Mouse (Mus musculus): Measurements from ENCODE around the gene Arhgef28. TPM values are rescaled to one million over a fixed set of nuclear protein-coding genes. Genes with fewer than 3 reads are reported as not detected.

The Arhgef28 gene
- polyA plus RNA-seq, 1 experiment from 2014 or later: 10.3 TPM

DNA sequence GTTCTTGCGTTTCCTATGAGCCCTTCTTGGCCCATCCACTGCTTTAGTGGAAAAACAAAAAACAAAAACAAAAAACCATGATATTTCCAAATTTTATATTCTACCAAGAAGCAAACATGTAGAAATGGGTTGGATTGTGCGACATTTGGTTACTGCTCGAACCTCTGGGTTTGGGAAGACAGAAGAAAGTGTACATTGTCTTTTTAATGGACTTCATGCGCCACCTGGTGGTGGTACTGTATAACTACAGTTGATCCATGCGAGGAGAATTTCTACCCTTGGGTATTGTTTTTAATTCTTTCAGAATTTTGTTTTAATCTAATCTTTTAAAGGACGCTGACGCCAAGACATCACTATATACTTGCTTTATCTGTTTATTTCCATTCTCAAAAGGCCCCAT, 268.3 kb downstream of the Arhgef28 start:
- Histone ChIP-seq H3K27ac (ENCODE audit: low read length) (no peak overlapping the region), H3K4me2 (ENCODE audit: low read depth, low read length) (no peak overlapping the region), H3K4me3 (ENCODE audit: low read length) (no peak overlapping the region), H3K9me3 (replicated peaks; ENCODE audit: control insufficient read depth, low read length) (no peaks in the 10 kb centered on the region), H3K27me3 (ENCODE audit: control insufficient read depth, insufficient read depth, low read length) (no peaks in the 10 kb centered on the region), H3K9ac (ENCODE audit: low read length) (no peak overlapping the region), H3K4me1 (ENCODE audit: control insufficient read depth, insufficient read depth, low read length) (no peaks in the 10 kb centered on the region), H3K36me3 (ENCODE audit: control insufficient read depth, insufficient read depth) (no peaks in the 10 kb centered on the region)
- 20% methylated on average over 7 of the region's 7 CpGs for WGBS
- no peak for ATAC-seq (replicated peaks; ENCODE audit: extremely low read depth, insufficient read depth, low FRiP score)

DNA sequence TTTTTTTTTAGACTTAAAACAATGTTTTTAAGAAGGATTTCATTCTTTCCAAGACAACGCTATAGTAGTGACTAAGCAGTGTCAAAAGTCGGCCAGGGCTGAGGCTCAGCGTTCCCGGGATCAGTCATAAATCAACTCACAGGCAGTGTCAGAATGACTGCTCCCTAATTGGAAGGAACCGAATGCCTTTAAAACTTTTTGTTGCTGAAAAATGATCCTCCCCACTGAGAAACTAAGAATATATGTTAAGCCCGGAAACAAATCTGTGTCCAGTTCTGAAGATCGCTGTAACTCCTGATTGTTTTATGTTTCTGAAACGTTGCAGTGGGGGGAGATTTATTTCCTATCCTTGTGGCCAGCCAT, 278.1 kb downstream of the Arhgef28 start:
- H3K4me1 ChIP-seq (ENCODE audit: control insufficient read depth, insufficient read depth, low read length): no peaks in the 10 kb centered on the region; the same call in 1 of the 2 replicates
- no peak overlapping the region for H3K4me3 ChIP-seq (ENCODE audit: low read length)
- ATAC-seq (replicated peaks; ENCODE audit: extremely low read depth, insufficient read depth, low FRiP score): no peak
- no peaks in the 10 kb centered on the region for H3K9me3 ChIP-seq (replicated peaks; ENCODE audit: control insufficient read depth, low read length)
- no peak overlapping the region for H3K27ac ChIP-seq (ENCODE audit: low read length)
- WGBS: 45% methylated on average over 8 of the region's 8 CpGs
- no peaks in the 10 kb centered on the region for H3K36me3 ChIP-seq (ENCODE audit: control insufficient read depth, insufficient read depth)
- no peak overlapping the region for H3K4me2 ChIP-seq (ENCODE audit: low read depth, low read length)
- H3K9ac ChIP-seq (ENCODE audit: low read length): no peak overlapping the region
- H3K27me3 ChIP-seq (ENCODE audit: control insufficient read depth, insufficient read depth, low read length): no peaks in the 10 kb centered on the region

DNA sequence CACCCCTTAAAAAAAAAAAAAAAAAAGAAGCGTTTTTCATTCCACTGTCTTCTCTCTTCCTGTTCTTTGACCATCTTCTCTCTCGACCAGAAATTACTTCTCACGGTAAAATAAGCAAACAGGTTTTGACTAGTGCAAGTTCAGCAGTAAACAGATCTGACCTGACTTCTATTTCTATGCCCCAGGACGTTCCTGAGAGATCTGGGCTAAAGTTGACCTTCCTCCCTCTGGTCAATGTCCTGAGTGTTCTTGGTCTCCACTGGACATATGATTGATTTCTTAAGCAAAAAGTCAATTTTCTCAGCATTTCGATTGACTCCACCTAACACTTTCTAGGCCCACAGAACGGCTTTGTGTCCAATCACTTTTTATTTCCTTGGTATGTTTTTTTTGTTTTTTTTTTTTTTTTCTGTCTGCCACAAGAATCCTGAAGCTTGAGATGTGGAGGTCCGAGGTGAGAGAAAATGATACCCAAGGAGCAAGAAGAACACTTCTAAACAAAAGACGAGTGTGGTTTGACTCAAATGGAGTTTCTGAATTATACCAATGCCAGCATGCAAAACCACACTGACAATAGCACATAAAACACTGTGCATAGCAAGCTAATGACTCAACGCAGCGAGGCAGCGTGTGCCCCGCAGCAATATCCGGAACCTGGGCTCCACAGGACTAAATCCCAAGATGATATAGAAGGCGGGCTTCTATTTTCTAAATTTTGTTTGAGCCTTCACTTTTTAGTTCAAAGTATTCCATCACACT, 278.7 kb downstream of the Arhgef28 start:
- no peaks in the 10 kb centered on the region for H3K27me3 ChIP-seq (ENCODE audit: control insufficient read depth, insufficient read depth, low read length)
- WGBS: 57% methylated on average over 14 of the region's 14 CpGs
- H3K4me1 ChIP-seq (ENCODE audit: control insufficient read depth, insufficient read depth, low read length): no peaks in the 10 kb centered on the region; the same call in 1 of the 2 replicates
- no peak overlapping the region for H3K9ac ChIP-seq (ENCODE audit: low read length)
- H3K27ac ChIP-seq (ENCODE audit: low read length): no peak overlapping the region
- H3K4me2 ChIP-seq (ENCODE audit: low read depth, low read length): no peak overlapping the region
- H3K4me3 ChIP-seq (ENCODE audit: low read length): no peak overlapping the region
- H3K9me3 ChIP-seq (replicated peaks; ENCODE audit: control insufficient read depth, low read length): no peaks in the 10 kb centered on the region
- ATAC-seq (replicated peaks; ENCODE audit: extremely low read depth, insufficient read depth, low FRiP score): no peak
- H3K36me3 ChIP-seq (ENCODE audit: control insufficient read depth, insufficient read depth): no peaks in the 10 kb centered on the region

DNA sequence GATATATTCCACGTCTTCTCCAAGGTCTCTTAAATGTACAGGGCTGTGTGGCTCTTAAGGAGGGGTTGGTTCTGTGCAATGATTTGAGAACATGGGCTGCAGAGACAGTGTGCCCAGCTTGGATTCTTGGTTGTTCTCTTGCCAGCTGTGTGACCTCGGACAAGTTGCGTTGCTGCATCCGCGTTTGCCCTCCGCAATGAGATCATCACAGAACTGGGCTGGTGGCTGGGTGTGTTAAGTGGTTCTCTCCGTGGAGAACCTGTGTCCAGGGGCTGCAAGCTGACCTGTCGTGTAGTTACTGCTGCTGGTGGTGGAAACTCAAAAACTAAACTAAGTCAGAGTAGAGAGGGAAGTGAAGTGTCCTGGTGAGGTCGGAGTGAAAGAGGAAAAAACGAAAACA, 279.9 kb downstream of the Arhgef28 start:
- no peak overlapping the region for H3K4me3 ChIP-seq (ENCODE audit: low read length)
- H3K4me2 ChIP-seq (ENCODE audit: low read depth, low read length): no peak overlapping the region
- ATAC-seq (replicated peaks; ENCODE audit: extremely low read depth, insufficient read depth, low FRiP score): no peak
- WGBS: 78% methylated on average over 10 of the region's 10 CpGs
- no peaks in the 10 kb centered on the region for H3K27me3 ChIP-seq (ENCODE audit: control insufficient read depth, insufficient read depth, low read length)
- no peaks in the 10 kb centered on the region for H3K9me3 ChIP-seq (replicated peaks; ENCODE audit: control insufficient read depth, low read length)
- no peaks in the 10 kb centered on the region; the same call in 1 of the 2 replicates for H3K4me1 ChIP-seq (ENCODE audit: control insufficient read depth, insufficient read depth, low read length)
- no peak overlapping the region for H3K27ac ChIP-seq (ENCODE audit: low read length)
- H3K9ac ChIP-seq (ENCODE audit: low read length): no peak overlapping the region
- H3K36me3 ChIP-seq (ENCODE audit: control insufficient read depth, insufficient read depth): no peaks in the 10 kb centered on the region

DNA sequence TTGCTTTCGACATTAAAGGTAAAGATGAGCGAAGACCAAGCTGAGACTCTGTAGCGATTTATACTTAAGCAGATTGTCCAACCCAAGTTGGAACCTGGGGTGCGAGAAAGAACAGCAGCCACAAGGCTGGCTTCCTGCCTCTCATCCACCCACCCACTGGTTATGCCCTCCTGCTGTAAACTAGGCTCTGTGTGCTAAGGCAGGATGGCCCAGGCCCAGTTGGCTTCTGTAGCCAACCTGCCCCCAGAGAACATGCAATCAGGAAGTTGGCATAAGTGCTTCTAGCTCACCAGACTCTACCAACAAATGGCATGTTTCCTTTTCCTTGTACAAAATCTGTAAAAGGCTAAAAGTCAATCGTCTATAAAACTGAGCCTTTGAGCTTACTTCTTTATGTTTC, 283.2 kb downstream of the Arhgef28 start:
- no peak for ATAC-seq (replicated peaks; ENCODE audit: extremely low read depth, insufficient read depth, low FRiP score)
- H3K4me1 ChIP-seq (ENCODE audit: control insufficient read depth, insufficient read depth, low read length): no peaks in the 10 kb centered on the region; the same call in 1 of the 2 replicates
- H3K27ac ChIP-seq (ENCODE audit: low read length): no peak overlapping the region
- H3K9ac ChIP-seq (ENCODE audit: low read length): no peak overlapping the region
- H3K4me3 ChIP-seq (ENCODE audit: low read length): no peak overlapping the region
- H3K9me3 ChIP-seq (replicated peaks; ENCODE audit: control insufficient read depth, low read length): no peaks in the 10 kb centered on the region
- 91% methylated on average over 5 of the region's 5 CpGs for WGBS
- no peak overlapping the region for H3K4me2 ChIP-seq (ENCODE audit: low read depth, low read length)
- no peaks in the 10 kb centered on the region for H3K36me3 ChIP-seq (ENCODE audit: control insufficient read depth, insufficient read depth)
- no peaks in the 10 kb centered on the region for H3K27me3 ChIP-seq (ENCODE audit: control insufficient read depth, insufficient read depth, low read length)

DNA sequence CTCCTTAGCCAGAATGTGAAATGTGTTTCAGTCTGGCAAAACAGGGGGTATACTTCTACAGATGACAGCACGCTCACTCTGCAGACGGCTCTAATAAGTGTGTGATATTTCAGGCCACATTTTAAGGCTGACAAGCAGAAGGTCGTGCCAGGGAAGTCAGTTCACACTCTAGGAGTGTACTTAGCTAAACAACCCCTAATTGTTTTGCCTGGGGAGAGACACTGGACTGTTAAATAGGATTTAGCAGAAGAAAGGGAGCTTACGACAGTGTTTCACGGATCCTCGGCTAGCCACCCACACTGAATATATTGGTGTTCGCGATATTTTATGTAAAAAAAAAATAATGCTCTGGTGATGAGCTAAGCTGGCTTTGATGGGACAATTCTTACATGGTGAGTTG, 286.6 kb downstream of the Arhgef28 start:
- no peak for ATAC-seq (replicated peaks; ENCODE audit: extremely low read depth, insufficient read depth, low FRiP score)
- H3K9me3 ChIP-seq (replicated peaks; ENCODE audit: control insufficient read depth, low read length): no peaks in the 10 kb centered on the region
- no peak overlapping the region for H3K4me3 ChIP-seq (ENCODE audit: low read length)
- 64% methylated on average over 8 of the region's 8 CpGs for WGBS
- H3K4me2 ChIP-seq (ENCODE audit: low read depth, low read length): no peak overlapping the region
- no peak overlapping the region for H3K9ac ChIP-seq (ENCODE audit: low read length)
- H3K36me3 ChIP-seq (ENCODE audit: control insufficient read depth, insufficient read depth): no peaks in the 10 kb centered on the region
- no peaks in the 10 kb centered on the region for H3K4me1 ChIP-seq (ENCODE audit: control insufficient read depth, insufficient read depth, low read length)
- no peaks in the 10 kb centered on the region for H3K27me3 ChIP-seq (ENCODE audit: control insufficient read depth, insufficient read depth, low read length)
- H3K27ac ChIP-seq (ENCODE audit: low read length): no peak overlapping the region

DNA sequence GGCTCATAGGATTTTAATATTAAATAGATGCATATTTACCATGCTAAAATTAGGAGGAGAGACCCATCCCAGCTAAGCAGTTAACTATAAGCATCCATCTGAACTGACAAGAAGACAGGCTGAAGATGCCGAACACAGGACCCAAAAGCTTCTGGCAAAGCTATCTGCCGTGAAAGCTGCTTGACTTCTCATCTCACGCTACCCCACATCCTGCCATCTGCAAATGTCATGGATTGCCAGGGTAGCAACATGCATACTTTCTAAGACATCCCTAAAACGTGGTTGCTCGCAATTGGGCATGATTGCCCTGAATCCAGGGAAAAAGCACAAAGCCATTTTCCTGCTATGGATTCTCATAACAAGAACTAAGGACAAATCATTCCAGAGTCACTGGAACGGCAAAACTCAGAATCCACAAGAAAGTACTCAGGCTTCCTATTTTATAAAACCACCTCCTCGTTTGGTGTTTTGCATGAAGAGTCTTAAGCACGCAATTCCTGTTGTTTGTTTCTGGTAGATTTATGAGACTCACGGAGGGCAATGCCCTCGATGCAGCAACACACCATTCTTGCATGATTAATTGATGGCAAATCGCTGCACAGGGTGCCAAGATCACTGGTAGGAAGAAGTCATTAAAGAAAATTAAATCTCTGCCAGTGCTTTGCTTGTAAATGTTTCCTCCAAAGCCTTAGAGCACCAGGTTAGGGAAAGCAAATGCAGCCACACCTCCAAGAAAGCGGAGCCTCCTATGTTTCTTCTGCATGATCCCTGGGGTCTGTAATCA, 287.9 kb downstream of the Arhgef28 start:
- no peak overlapping the region for H3K4me3 ChIP-seq (ENCODE audit: low read length)
- no peaks in the 10 kb centered on the region for H3K4me1 ChIP-seq (ENCODE audit: control insufficient read depth, insufficient read depth, low read length)
- H3K27ac ChIP-seq (ENCODE audit: low read length): no peak overlapping the region
- H3K4me2 ChIP-seq (ENCODE audit: low read depth, low read length): no peak overlapping the region
- no peak for ATAC-seq (replicated peaks; ENCODE audit: extremely low read depth, insufficient read depth, low FRiP score)
- H3K27me3 ChIP-seq (ENCODE audit: control insufficient read depth, insufficient read depth, low read length): no peaks in the 10 kb centered on the region
- 86% methylated on average over 12 of the region's 12 CpGs for WGBS
- H3K9me3 ChIP-seq (replicated peaks; ENCODE audit: control insufficient read depth, low read length): no peaks in the 10 kb centered on the region
- no peak overlapping the region for H3K9ac ChIP-seq (ENCODE audit: low read length)
- H3K36me3 ChIP-seq (ENCODE audit: control insufficient read depth, insufficient read depth): no peaks in the 10 kb centered on the region

DNA sequence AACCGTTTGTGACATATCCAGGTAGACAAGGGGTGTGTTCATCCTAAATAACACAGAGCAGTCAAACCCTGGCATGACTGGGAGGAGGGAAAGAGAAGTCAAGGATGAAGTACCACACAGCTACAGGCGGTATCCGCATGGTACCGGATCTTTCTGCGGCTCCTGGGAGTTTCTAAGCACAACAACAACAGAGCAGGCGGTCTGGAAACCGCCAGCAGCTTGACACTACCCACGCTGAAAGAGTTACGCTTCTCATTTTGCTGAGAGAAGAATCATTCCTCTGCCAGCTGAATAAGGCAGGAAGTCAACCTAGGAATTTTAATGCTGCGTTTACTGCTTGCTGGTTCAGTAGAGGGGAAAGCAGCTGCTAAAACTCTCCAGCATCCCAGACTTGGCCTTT, 295.2 kb downstream of the Arhgef28 start:
- H3K4me2 ChIP-seq (ENCODE audit: low read depth, low read length): no peak overlapping the region
- WGBS: 26% methylated on average over 10 of the region's 10 CpGs

DNA sequence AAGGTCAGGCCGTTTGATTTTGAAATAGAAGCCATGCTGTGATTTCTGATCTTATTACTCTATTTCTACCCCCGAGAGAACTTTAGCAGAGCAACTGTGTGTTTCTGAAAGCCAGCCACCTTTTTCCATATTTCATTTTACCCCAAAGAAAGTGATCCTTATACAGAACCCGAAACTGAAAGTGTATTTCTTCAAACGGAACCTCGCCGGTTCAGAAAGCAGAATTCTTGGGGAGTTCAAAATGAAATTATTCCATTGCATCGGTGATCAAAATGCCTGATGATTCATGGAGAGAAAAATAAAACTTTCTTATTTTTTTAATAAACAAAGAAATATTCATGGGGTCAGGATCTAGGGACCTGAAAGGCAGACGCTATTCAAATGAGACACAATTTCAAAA, 303.4 kb downstream of the Arhgef28 start:
- no peaks in the 10 kb centered on the region for H3K9me3 ChIP-seq (replicated peaks; ENCODE audit: control insufficient read depth, low read length)
- H3K4me3 ChIP-seq (ENCODE audit: low read length): no peak overlapping the region
- ATAC-seq (replicated peaks; ENCODE audit: extremely low read depth, insufficient read depth, low FRiP score): no peak
- 84% methylated on average over 8 of the region's 8 CpGs for WGBS
- no peak overlapping the region for H3K9ac ChIP-seq (ENCODE audit: low read length)
- H3K27me3 ChIP-seq (ENCODE audit: control insufficient read depth, insufficient read depth, low read length): no peaks in the 10 kb centered on the region
- no peak overlapping the region for H3K4me2 ChIP-seq (ENCODE audit: low read depth, low read length)
- no peak overlapping the region for H3K27ac ChIP-seq (ENCODE audit: low read length)
- no peaks in the 10 kb centered on the region for H3K4me1 ChIP-seq (ENCODE audit: control insufficient read depth, insufficient read depth, low read length)
- no peaks in the 10 kb centered on the region for H3K36me3 ChIP-seq (ENCODE audit: control insufficient read depth, insufficient read depth)

More for the DNA sequence above, 295.2 kb downstream of the Arhgef28 start:
- Histone ChIP-seq H3K9ac (ENCODE audit: low read length) (no peak overlapping the region), H3K9me3 (replicated peaks; ENCODE audit: control insufficient read depth, low read length) (no peaks in the 10 kb centered on the region), H3K27ac (ENCODE audit: low read length) (no peak overlapping the region), H3K36me3 (ENCODE audit: control insufficient read depth, insufficient read depth) (no peaks in the 10 kb centered on the region), H3K4me3 (ENCODE audit: low read length) (no peak overlapping the region), H3K27me3 (ENCODE audit: control insufficient read depth, insufficient read depth, low read length) (no peaks in the 10 kb centered on the region), H3K4me1 (ENCODE audit: control insufficient read depth, insufficient read depth, low read length) (no peaks in the 10 kb centered on the region)
- no peak for ATAC-seq (replicated peaks; ENCODE audit: extremely low read depth, insufficient read depth, low FRiP score)

Measured in heart, embryonic 16.5 days (tissue).